Mouse (Mus musculus) bone marrow, adult 2 months (tissue): ENCODE measurements around the gene Olfr90.

Experiments used
- CTCF ChIP-seq: fragments of 200-500 bp; IDR thresholded peaks from 2 replicates; pipeline ENCODE4 v1.5.1; 2011; ENCODE audit warnings: low read length, control low read depth; ENCODE audit not compliant: control insufficient read depth, insufficient read depth
- POLR2A ChIP-seq: fragments of 200-500 bp; IDR thresholded peaks from 2 replicates; pipeline ENCODE4 v1.6.1; 2011; ENCODE audit warnings: low read depth, mild to moderate bottlenecking, control low read depth, low read length, borderline replicate concordance; ENCODE audit not compliant: control insufficient read depth

- TF ChIP-seq POLR2A (no peak), CTCF (no peak)
Measured at GRCm38 (mm10) chr17:37065993-37066392, 22.3 kb downstream of the Olfr90 start.
